Comparison of ENCODE assay signal across 8 mouse cellular contexts in genomic region chr9:21146722-21147121, GRCm38 (mm10). TPM values are rescaled to one million over a fixed set of nuclear protein-coding genes. Genes with fewer than 3 reads are reported as not detected.
DNase-seq lines count a peak whose midpoint lies in the region; ATAC-seq and TF ChIP-seq lines count a peak whose summit lies in the region.

No protein-coding gene starts in this region.

- H3K9me3 ChIP-seq in lung, embryonic 14.5 days (ENCODE audit: low read depth, low read length) = no peaks in the 10 kb centered on the region
- no peaks in the 10 kb centered on the region for H3K9me3 ChIP-seq in hindbrain, embryonic 13.5 days
- no peaks in the 10 kb centered on the region for H3K9me3 ChIP-seq in liver, postnatal 0 days (ENCODE audit: low read length)

- H3K4me1 ChIP-seq in lung, embryonic 14.5 days (ENCODE audit: insufficient read depth) = peaks cover 7% of the 10 kb centered on the region; the same call in 1 of the 2 replicates
- peaks cover 21% of the 10 kb centered on the region for H3K4me1 ChIP-seq in lung, adult 2 months (ENCODE audit: control insufficient read depth, insufficient read depth, low read length)
- peaks cover 43% of the 10 kb centered on the region for H3K4me1 ChIP-seq in hindbrain, embryonic 13.5 days (replicated peaks)
- H3K4me1 ChIP-seq in liver, postnatal 0 days (ENCODE audit: insufficient read depth) = peaks cover 33% of the 10 kb centered on the region

- no peak for TF ChIP-seq EP300 in liver, postnatal 0 days (IDR thresholded peaks at IDR 0.05; ENCODE audit: low read depth)

- peak; percentile 74 for DNase-seq in lung, embryonic 14.5 days
- no peak for DNase-seq in lung, adult 2 months
- DNase-seq in embryo, embryonic 9.5 days (ENCODE audit: extremely low spot score) = peak; percentile 48
- peak; percentile 83 for DNase-seq in liver, postnatal 0 days
- peak; percentile 55 to 76 for DNase-seq in thymus, postnatal 36 days
- DNase-seq in left cerebral cortex, adult 2 months (ENCODE audit: extremely low spot score in 1 of 2, low spot score in 2 of 2) = no peak
- DNase-seq in gastrocnemius, adult 18-20 months (ENCODE audit: low spot score) = no peak

- no peak; the same call in 1 of the 2 replicates for ATAC-seq in lung, embryonic 14.5 days (ENCODE audit: insufficient read depth)
- no peak for ATAC-seq in hindbrain, embryonic 13.5 days (ENCODE audit: low FRiP score)
- ATAC-seq in liver, postnatal 0 days = peak; percentile 10; the same call in 1 of the 2 replicates

- peak overlapping the region; percentile 97 for H3K4me2 ChIP-seq in lung, embryonic 14.5 days
- H3K4me2 ChIP-seq in hindbrain, embryonic 13.5 days = peak overlapping the region; percentile 40
- H3K4me2 ChIP-seq in liver, postnatal 0 days (ENCODE audit: low read depth, low read length) = peak overlapping the region; percentile 31

- H3K27ac ChIP-seq in lung, embryonic 14.5 days (ENCODE audit: low read depth) = no peak overlapping the region
- H3K27ac ChIP-seq in hindbrain, embryonic 13.5 days = no peak overlapping the region
- no peak overlapping the region for H3K27ac ChIP-seq in liver, postnatal 0 days (ENCODE audit: low read depth)
- no peak overlapping the region for H3K27ac ChIP-seq in left cerebral cortex, adult 2 months

- no peak for TF ChIP-seq POLR2A in lung, adult 2 months (IDR thresholded peaks at IDR 0.05; ENCODE audit: borderline replicate concordance, extremely low read depth, low read depth, low read length)

- TF ChIP-seq CTCF in lung, embryonic 14.5 days (IDR thresholded peaks at IDR 0.05; ENCODE audit: low read depth) = no peak
- TF ChIP-seq CTCF in lung, adult 2 months (IDR thresholded peaks at IDR 0.05; ENCODE audit: insufficient read depth, low read length) = no peak
- TF ChIP-seq CTCF in liver, postnatal 0 days (IDR thresholded peaks at IDR 0.05; ENCODE audit: low read depth) = no peak
- no peak for TF ChIP-seq CTCF in left cerebral cortex, adult 2 months (IDR thresholded peaks at IDR 0.05)

- 36% methylated on average over 10 of the region's 10 CpGs for WGBS in lung, embryonic 14.5 days
- WGBS in lung, adult 2 months = 30% methylated on average over 10 of the region's 10 CpGs
- WGBS in hindbrain, embryonic 13.5 days = 58% methylated on average over 10 of the region's 10 CpGs
- 21% methylated on average over 10 of the region's 10 CpGs for WGBS in liver, postnatal 0 days (ENCODE audit: insufficient replicate concordance)

- intact Hi-C loops in left cerebral cortex, adult 2 months (cut with DNase I) = no loop called here

- no peaks in the 10 kb centered on the region for H3K27me3 ChIP-seq in lung, embryonic 14.5 days (ENCODE audit: insufficient read depth, low read length)
- no peaks in the 10 kb centered on the region; the same call in 1 of the 2 replicates for H3K27me3 ChIP-seq in hindbrain, embryonic 13.5 days
- H3K27me3 ChIP-seq in liver, postnatal 0 days (ENCODE audit: insufficient read depth, low read length) = no peaks in the 10 kb centered on the region

- H3K9ac ChIP-seq in lung, embryonic 14.5 days = peak overlapping the region; percentile 37; the same call in 1 of the 2 replicates
- H3K9ac ChIP-seq in hindbrain, embryonic 13.5 days = peak overlapping the region; percentile 51
- no peak overlapping the region for H3K9ac ChIP-seq in liver, postnatal 0 days (replicated peaks)

- H3K36me3 ChIP-seq in lung, embryonic 14.5 days (ENCODE audit: insufficient read depth) = peaks cover 43% of the 10 kb centered on the region
- H3K36me3 ChIP-seq in hindbrain, embryonic 13.5 days = peaks cover 50% of the 10 kb centered on the region
- peaks cover 34% of the 10 kb centered on the region for H3K36me3 ChIP-seq in liver, postnatal 0 days (replicated peaks; ENCODE audit: insufficient read depth, low read length)

- H3K4me3 ChIP-seq in lung, embryonic 14.5 days (ENCODE audit: low read depth, low read length) = peak overlapping the region; percentile 15
- no peak overlapping the region for H3K4me3 ChIP-seq in lung, adult 2 months (replicated peaks; ENCODE audit: extremely low read depth, low read depth, low read length)
- H3K4me3 ChIP-seq in hindbrain, embryonic 13.5 days = no peak overlapping the region
- no peak overlapping the region for H3K4me3 ChIP-seq in liver, postnatal 0 days (ENCODE audit: low read depth, low read length)
- no peak overlapping the region for H3K4me3 ChIP-seq in left cerebral cortex, adult 2 months

RNA-seq across cellular contexts. Expression of gene Cdc37, which starts 3.1 kb away (rescaled TPM):
- polyA plus RNA-seq in lung, embryonic 14.5 days (2014; fragmentation: Nextera tagmentation; extraction: Ambion mirVana) = 352 and 353 TPM in 2 replicates
- polyA plus RNA-seq in lung, adult 2 months (2012; rRNA removed) = 49.3 and 65.5 TPM in 2 replicates
- polyA plus RNA-seq in hindbrain, embryonic 13.5 days (2015; fragmentation: Nextera tagmentation; extraction: Ambion mirVana) = 221 and 223 TPM in 2 replicates
- polyA plus RNA-seq in liver, postnatal 0 days (2015; fragmentation: Nextera tagmentation; extraction: Ambion mirVana) = 81.1 and 84.1 TPM in 2 replicates
- total RNA-seq in left cerebral cortex, adult 2 months (2021) = 100 to 1,000 TPM; 141 to 143 TPM
- total RNA-seq in gastrocnemius, adult 18-20 months (2021) = 100 to 1,000 TPM; 128 to 140 TPM

RNA-seq across cellular contexts. Expression of gene Tyk2, which starts 15.7 kb away (rescaled TPM):
- 9.5 and 12.5 TPM in 2 replicates for polyA plus RNA-seq in lung, embryonic 14.5 days (2014; fragmentation: Nextera tagmentation; extraction: Ambion mirVana)
- 33.7 and 34.3 TPM in 2 replicates for polyA plus RNA-seq in lung, adult 2 months (2012; rRNA removed)
- polyA plus RNA-seq in hindbrain, embryonic 13.5 days (2015; fragmentation: Nextera tagmentation; extraction: Ambion mirVana) = 12.4 and 12.8 TPM in 2 replicates
- polyA plus RNA-seq in liver, postnatal 0 days (2015; fragmentation: Nextera tagmentation; extraction: Ambion mirVana) = 4.5 and 5.4 TPM in 2 replicates
- 10 to 100 TPM; 13.2 to 14.6 TPM for total RNA-seq in left cerebral cortex, adult 2 months (2021)
- total RNA-seq in gastrocnemius, adult 18-20 months (2021) = 1 to 10 TPM; 5.0 to 6.1 TPM

RNA-seq across cellular contexts. Expression of gene Pde4a, which starts 18.8 kb away (rescaled TPM):
- 8.4 and 9.4 TPM in 2 replicates for polyA plus RNA-seq in lung, embryonic 14.5 days (2014; fragmentation: Nextera tagmentation; extraction: Ambion mirVana)
- 13.1 and 13.8 TPM in 2 replicates for polyA plus RNA-seq in lung, adult 2 months (2012; rRNA removed)
- 17.6 and 18.8 TPM in 2 replicates for polyA plus RNA-seq in hindbrain, embryonic 13.5 days (2015; fragmentation: Nextera tagmentation; extraction: Ambion mirVana)
- polyA plus RNA-seq in liver, postnatal 0 days (2015; fragmentation: Nextera tagmentation; extraction: Ambion mirVana) = 1.4 and 1.5 TPM in 2 replicates
- total RNA-seq in left cerebral cortex, adult 2 months (2021) = 100 to 1,000 TPM; 101 to 106 TPM
- 10 to 100 TPM; 45.0 to 52.4 TPM for total RNA-seq in gastrocnemius, adult 18-20 months (2021)

RNA-seq across cellular contexts. Expression of gene Raver1, which starts 54.9 kb away (rescaled TPM):
- 106 and 113 TPM in 2 replicates for polyA plus RNA-seq in lung, embryonic 14.5 days (2014; fragmentation: Nextera tagmentation; extraction: Ambion mirVana)
- polyA plus RNA-seq in lung, adult 2 months (2012; rRNA removed) = 61.9 and 63.4 TPM in 2 replicates
- polyA plus RNA-seq in hindbrain, embryonic 13.5 days (2015; fragmentation: Nextera tagmentation; extraction: Ambion mirVana) = 28.3 and 32.5 TPM in 2 replicates
- 8.3 and 9.5 TPM in 2 replicates for polyA plus RNA-seq in liver, postnatal 0 days (2015; fragmentation: Nextera tagmentation; extraction: Ambion mirVana)
- total RNA-seq in left cerebral cortex, adult 2 months (2021) = 10 to 100 TPM; 28.0 to 29.0 TPM
- total RNA-seq in gastrocnemius, adult 18-20 months (2021) = 10 to 100 TPM; 16.8 to 20.2 TPM

RNA-seq across cellular contexts. Expression of gene Gm38431, which starts 54.9 kb away (rescaled TPM):
- polyA plus RNA-seq in lung, embryonic 14.5 days (2014; fragmentation: Nextera tagmentation; extraction: Ambion mirVana) = 2.3 and 3.0 TPM in 2 replicates
- polyA plus RNA-seq in lung, adult 2 months (2012; rRNA removed) = 3.0 and 9.7 TPM in 2 replicates
- polyA plus RNA-seq in hindbrain, embryonic 13.5 days (2015; fragmentation: Nextera tagmentation; extraction: Ambion mirVana) = 0.92 and 2.8 TPM in 2 replicates
- 0.40 and 0.61 TPM in 2 replicates for polyA plus RNA-seq in liver, postnatal 0 days (2015; fragmentation: Nextera tagmentation; extraction: Ambion mirVana)
- 1 to 10 TPM; 2.2 to 4.2 TPM for total RNA-seq in left cerebral cortex, adult 2 months (2021)
- total RNA-seq in gastrocnemius, adult 18-20 months (2021) = under 1 TPM; 0.43 to 0.64 TPM

Comparison
In these comparisons a context has a peak if more than half of its experiments do, and no peak if none do; other contexts are left out.
1. DNase-seq: peak in lung, embryonic 14.5 days (single experiment), embryo, embryonic 9.5 days (single experiment), liver, postnatal 0 days (single experiment) and thymus, postnatal 36 days (2 of 2); none in lung, adult 2 months (single experiment), left cerebral cortex, adult 2 months (0 of 2) and gastrocnemius, adult 18-20 months (single experiment).
2. H3K4me2 ChIP-seq: peak in every context shown above with its lines; median percentile 97 in lung, embryonic 14.5 days; 40 in hindbrain, embryonic 13.5 days; 31 in liver, postnatal 0 days.